Mouse (Mus musculus) forebrain, embryonic 14.5 days (tissue): ENCODE measurements around the gene Gm10644. TPM values are rescaled to one million over a fixed set of nuclear protein-coding genes. Genes with fewer than 3 reads are reported as not detected.
A peak's percentile ranks its signal among the peaks of the same experiment; 100 is the strongest.

Experiments used
- ATAC-seq: fragments of 200-750 bp; cut with Nextera tagmentation; 2 replicates; pipeline ENCODE4 v1.8.0; 2017; ENCODE audit warnings: mild to moderate bottlenecking, moderate library complexity
- DNase-seq: peaks from one replicate; pipeline ENCODE4 v3.0.0-alpha.2; 2015; ENCODE audit warnings: low spot score
- H3K27ac ChIP-seq: fragments of 300-500 bp; sonication (generic); 2 replicates; pipeline ENCODE4 v1.5.1; 2014; ENCODE audit warnings: low read depth, mild to moderate bottlenecking, control low read depth, low read length, moderate library complexity
- H3K27me3 ChIP-seq: fragments of 300-500 bp; sonication (generic); replicated peaks from 2 replicates; pipeline ENCODE4 v1.6.1; 2014; ENCODE audit warnings: low read length, control low read depth, mixed read lengths; ENCODE audit not compliant: control insufficient read depth, insufficient read depth
- H3K36me3 ChIP-seq: fragments of 300-500 bp; sonication (generic); 2 replicates; pipeline ENCODE4 v1.6.1; 2014; ENCODE audit warnings: low read length, control low read depth; ENCODE audit not compliant: control insufficient read depth, insufficient read depth
- H3K4me1 ChIP-seq: fragments of 300-500 bp; sonication (generic); 2 replicates; pipeline ENCODE4 v1.6.1; 2014; ENCODE audit warnings: antibody characterized with exemption, low read length, control low read depth; ENCODE audit not compliant: control insufficient read depth, insufficient read depth
- H3K4me2 ChIP-seq: fragments of 300-500 bp; sonication (generic); 2 replicates; pipeline ENCODE4 v1.6.1; 2014; ENCODE audit warnings: mild to moderate bottlenecking, control low read depth, low read length
- H3K4me3 ChIP-seq: fragments of 300-500 bp; sonication (generic); 2 replicates; pipeline ENCODE4 v1.5.1; 2014; ENCODE audit warnings: low read depth, low read length, control low read depth
- H3K9ac ChIP-seq: fragments of 300-500 bp; sonication (generic); 2 replicates; pipeline ENCODE4 v1.6.1; 2014; ENCODE audit warnings: mild to moderate bottlenecking, low read length, control low read depth, moderate library complexity
- H3K9me3 ChIP-seq: fragments of 300-500 bp; sonication (generic); replicated peaks from 2 replicates; pipeline ENCODE4 v1.6.1; 2016; ENCODE audit warnings: low read length, control low read depth, mixed read lengths; ENCODE audit not compliant: control insufficient read depth
- WGBS: fragments of 180-500 bp; shearing (Covaris S2); extraction: QIAGEN DNeasy Blood & Tissue Kit; methylation state at CpG from one replicate; pipeline ENCODE4 v1.1.7; 2014; 5-methylcytosine and 5-hydroxymethylcytosine counted together
- polyA plus RNA-seq: library from polyadenylated mRNA; unstranded; fragments of >200 nt; fragmentation: Nextera tagmentation; extraction: Ambion mirVana; gene quantifications from 2 replicates; pipeline ENCODE4 v1.2.1, GENCODE M21; 2014

The Gm10644 gene
- polyA plus RNA-seq, 1 experiment from 2014 or later: 0.61 TPM

- no peaks in the 10 kb centered on the region for H3K27me3 ChIP-seq
- peaks cover 5% of the 10 kb centered on the region; the same call in 1 of the 2 replicates for H3K36me3 ChIP-seq
- DNase-seq: no peak
- no peaks in the 10 kb centered on the region for H3K9me3 ChIP-seq
- no peak overlapping the region for H3K27ac ChIP-seq
- 74% methylated on average over 4 of the region's 4 CpGs for WGBS
- H3K9ac ChIP-seq: no peak overlapping the region
- no peak overlapping the region for H3K4me3 ChIP-seq
- peak overlapping the region; percentile 92; the same call in 1 of the 2 replicates for H3K4me2 ChIP-seq
- H3K4me1 ChIP-seq: peaks cover 17% of the 10 kb centered on the region
- no peak for ATAC-seq
These were observed 19.5 kb upstream of the Gm10644 start for GRCm38 (mm10) chr8:83974521-83974920.

DNA sequence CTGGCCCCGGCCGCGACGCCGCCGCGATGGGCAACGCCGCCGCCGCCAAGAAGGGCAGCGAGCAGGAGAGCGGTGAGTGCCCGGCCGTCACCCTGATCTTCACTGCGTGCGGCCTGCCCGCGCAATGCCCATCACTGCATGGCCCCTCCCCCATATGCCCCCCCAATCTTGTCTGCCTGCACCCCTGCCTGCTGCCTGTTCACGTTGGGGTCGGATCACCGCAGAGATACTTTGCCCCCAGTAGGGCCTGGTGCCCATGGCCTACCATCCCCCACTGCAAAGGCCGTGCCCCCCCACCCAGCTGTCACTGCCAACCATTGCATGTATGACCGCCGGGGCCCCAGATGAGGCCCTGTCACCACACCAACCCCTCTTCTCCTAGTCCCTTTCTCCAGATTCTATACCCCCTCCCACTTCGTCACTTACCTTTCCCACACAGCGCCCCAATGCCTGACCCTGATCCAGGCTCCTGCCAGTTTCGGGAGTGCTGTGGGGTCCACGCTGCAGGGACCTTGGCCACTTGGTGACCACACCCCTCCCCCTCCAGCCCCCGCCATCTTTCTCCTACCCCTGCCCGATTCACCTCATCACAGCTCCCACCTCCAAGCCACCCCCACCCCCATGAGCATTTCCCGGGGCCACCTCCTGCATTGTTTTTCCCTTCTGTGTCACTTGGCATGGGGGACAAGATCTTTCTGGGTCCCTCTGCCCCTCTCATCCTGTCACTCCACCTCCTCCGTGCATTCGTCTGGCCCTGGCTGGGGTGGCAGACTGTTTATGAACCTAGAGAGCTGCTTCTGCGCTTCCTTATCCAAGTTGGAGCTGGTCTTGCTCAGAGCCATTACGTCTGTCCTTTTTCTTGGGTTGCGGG lies 18.4 kb upstream of the Gm10644 start:
- Histone ChIP-seq H3K9me3 (no peaks in the 10 kb centered on the region), H3K4me1 (peaks cover 17% of the 10 kb centered on the region), H3K27ac (peak overlapping the region; percentile 77), H3K4me2 (peak overlapping the region; percentile 92), H3K9ac (peak overlapping the region; percentile 93), H3K36me3 (0 out of 2 replicates have a peak, but pooled peaks cover 8% of the 10 kb centered on the region), H3K27me3 (no peaks in the 10 kb centered on the region), H3K4me3 (peak overlapping the region; percentile 97)
- DNase-seq (peak; percentile 16), ATAC-seq (no peak; the same call in 1 of the 2 replicates)
- WGBS: 2% methylated on average over 28 of the region's 37 CpGs

- DNase-seq: peak; percentile 99
- Histone ChIP-seq H3K4me3 (peak within 1 kb of the TSS; percentile 97), H3K4me1 (peaks cover 15% of the 10 kb centered on the region), H3K27ac (peak within 1 kb of the TSS; percentile 77), H3K36me3 (peaks cover 12% of the 10 kb centered on the region; the same call in 1 of the 2 replicates), H3K27me3 (no peaks in the 10 kb centered on the region), H3K4me2 (peak within 1 kb of the TSS; percentile 92), H3K9me3 (no peaks in the 10 kb centered on the region), H3K9ac (peak within 1 kb of the TSS; percentile 93)
- peak; percentile 100 for ATAC-seq
- under 1% methylated on average over 77 of the region's 94 CpGs for WGBS
These were observed 17.4 kb upstream of the Gm10644 start, which contains the start of gene Prkaca for GRCm38 (mm10) chr8:83972150-83973120. Prkaca (plus strand) TSS chr8:83972993.

DNA sequence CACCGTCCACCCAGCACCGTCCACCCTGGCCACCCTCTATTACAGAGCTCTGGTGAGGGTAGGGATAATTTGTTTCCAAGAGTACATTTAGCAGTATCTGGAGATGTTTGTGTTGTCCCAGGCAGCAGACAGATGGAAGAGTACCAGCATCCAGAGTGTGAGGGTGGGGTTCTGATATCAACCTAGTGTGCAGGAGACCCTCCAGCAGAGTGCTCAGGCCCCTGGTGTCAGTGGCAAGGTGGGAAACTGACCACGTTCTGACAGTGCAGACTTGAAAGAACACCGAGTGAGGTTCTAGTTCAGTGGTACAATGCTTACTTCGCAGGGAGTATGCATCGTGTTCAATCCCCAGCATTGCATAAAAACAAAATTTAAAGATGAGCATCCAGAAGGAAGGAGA lies 16.7 kb upstream of the Gm10644 start:
- Histone ChIP-seq H3K4me1 (peaks cover 10% of the 10 kb centered on the region), H3K36me3 (peaks cover 12% of the 10 kb centered on the region; the same call in 1 of the 2 replicates), H3K27me3 (no peaks in the 10 kb centered on the region), H3K27ac (no peak overlapping the region), H3K9me3 (no peaks in the 10 kb centered on the region), H3K9ac (no peak overlapping the region), H3K4me2 (peak overlapping the region; percentile 80), H3K4me3 (no peak overlapping the region)
- WGBS: 76% methylated on average over 6 of the region's 6 CpGs
- ATAC-seq: no peak
- DNase-seq: no peak

DNA sequence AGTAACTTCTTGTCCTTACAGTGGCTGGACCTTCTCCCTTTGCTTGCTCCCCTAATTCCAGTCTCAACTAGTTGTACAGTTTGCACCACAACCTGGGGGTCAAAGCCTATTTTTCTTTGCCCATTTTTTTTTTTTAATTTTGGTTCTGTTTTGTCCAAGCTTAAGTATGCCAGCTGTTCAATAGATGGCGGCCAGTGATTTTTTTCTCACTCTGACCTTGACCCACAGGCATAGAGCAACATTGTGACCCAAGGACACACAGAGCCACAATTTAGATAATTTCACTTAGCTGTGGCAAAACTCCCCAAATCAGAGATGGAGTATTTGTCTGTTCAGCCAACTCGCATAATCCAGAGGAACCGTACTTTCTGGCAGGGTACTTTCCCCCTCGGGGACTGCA lies 16.1 kb upstream of the Gm10644 start:
- H3K4me1 ChIP-seq: peaks cover 10% of the 10 kb centered on the region
- ATAC-seq (no peak), DNase-seq (no peak)
- no peak overlapping the region for H3K9ac ChIP-seq
- WGBS: 93% methylated on average over 4 of the region's 4 CpGs
- no peaks in the 10 kb centered on the region for H3K27me3 ChIP-seq
- peaks cover 12% of the 10 kb centered on the region; the same call in 1 of the 2 replicates for H3K36me3 ChIP-seq
- H3K27ac ChIP-seq: no peak overlapping the region
- no peak overlapping the region for H3K4me3 ChIP-seq
- H3K4me2 ChIP-seq: no peak overlapping the region
- H3K9me3 ChIP-seq: no peaks in the 10 kb centered on the region

DNA sequence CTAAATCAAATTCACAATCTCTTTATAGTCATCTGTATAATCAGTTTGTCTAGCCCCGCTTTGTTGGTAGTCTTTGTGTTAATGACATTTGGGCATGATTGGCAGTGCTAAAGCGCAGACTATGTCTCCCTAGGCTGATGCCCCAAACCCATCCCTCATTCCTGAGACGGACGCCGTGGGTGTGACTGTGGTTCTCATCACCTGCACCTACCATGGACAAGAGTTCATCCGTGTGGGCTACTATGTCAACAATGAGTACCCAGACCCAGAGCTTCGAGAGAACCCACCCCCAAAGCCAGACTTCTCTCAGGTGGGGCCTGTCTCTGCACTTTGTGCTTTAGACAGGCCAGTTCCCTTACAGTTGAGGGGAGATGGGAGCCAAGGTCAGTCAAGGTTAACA lies 12.7 kb upstream of the Gm10644 start:
- DNase-seq (no peak), ATAC-seq (no peak)
- Histone ChIP-seq H3K9me3 (no peaks in the 10 kb centered on the region), H3K4me2 (no peak overlapping the region), H3K4me1 (no peaks in the 10 kb centered on the region), H3K4me3 (no peak overlapping the region), H3K27me3 (no peaks in the 10 kb centered on the region), H3K27ac (no peak overlapping the region), H3K36me3 (peaks cover 15% of the 10 kb centered on the region), H3K9ac (no peak overlapping the region)
- 96% methylated on average over 7 of the region's 7 CpGs for WGBS

- Histone ChIP-seq H3K9ac (no peak overlapping the region), H3K27ac (no peak overlapping the region), H3K27me3 (no peaks in the 10 kb centered on the region), H3K4me1 (no peaks in the 10 kb centered on the region), H3K4me3 (no peak overlapping the region), H3K9me3 (no peaks in the 10 kb centered on the region), H3K36me3 (peaks cover 14% of the 10 kb centered on the region), H3K4me2 (no peak overlapping the region)
- DNase-seq: no peak
- ATAC-seq: no peak
- WGBS: 88% methylated on average over 5 of the region's 5 CpGs
These were observed 9.2 kb upstream of the Gm10644 start for GRCm38 (mm10) chr8:83964015-83964765.

DNA sequence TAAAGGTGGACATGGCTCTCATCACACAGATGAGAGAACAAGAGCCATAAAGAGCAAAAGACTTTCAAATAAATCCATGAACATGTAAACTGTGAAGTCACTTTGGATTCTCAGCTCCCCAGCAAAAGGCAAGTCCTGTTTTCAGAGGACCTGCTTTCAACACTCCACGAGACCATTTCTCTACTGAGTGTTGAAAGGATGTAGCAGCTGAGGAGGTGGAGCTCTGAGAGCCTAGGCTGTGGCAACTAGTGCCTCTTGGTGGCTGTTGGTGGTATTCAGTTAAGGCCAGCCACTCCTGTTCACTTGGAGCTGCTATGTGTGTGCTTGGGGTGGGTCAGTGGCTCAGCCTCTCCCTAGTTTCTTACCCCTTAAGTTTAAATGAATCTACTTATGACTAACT lies 1.8 kb upstream of the Gm10644 start:
- DNase-seq: peak; percentile 19
- WGBS: 8% methylated on average over 1 of the region's 1 CpGs
- peaks cover 8% of the 10 kb centered on the region for H3K4me1 ChIP-seq
- H3K27me3 ChIP-seq: no peaks in the 10 kb centered on the region
- ATAC-seq: no peak
- peak overlapping the region; percentile 60 for H3K9ac ChIP-seq
- peak overlapping the region; percentile 92 for H3K4me2 ChIP-seq
- no peaks in the 10 kb centered on the region for H3K9me3 ChIP-seq
- H3K36me3 ChIP-seq: no peaks in the 10 kb centered on the region
- H3K4me3 ChIP-seq: peak overlapping the region; percentile 60
- no peak overlapping the region for H3K27ac ChIP-seq
